Mouse (Mus musculus): Measurements from ENCODE around the gene Vmn1r135.
"Not testable (repeated sequence)": the region's sequence is repeated elsewhere in the genome, so short reads cannot be mapped to it uniquely, and the experiment has no call there.

Gene Vmn1r135

DNA sequence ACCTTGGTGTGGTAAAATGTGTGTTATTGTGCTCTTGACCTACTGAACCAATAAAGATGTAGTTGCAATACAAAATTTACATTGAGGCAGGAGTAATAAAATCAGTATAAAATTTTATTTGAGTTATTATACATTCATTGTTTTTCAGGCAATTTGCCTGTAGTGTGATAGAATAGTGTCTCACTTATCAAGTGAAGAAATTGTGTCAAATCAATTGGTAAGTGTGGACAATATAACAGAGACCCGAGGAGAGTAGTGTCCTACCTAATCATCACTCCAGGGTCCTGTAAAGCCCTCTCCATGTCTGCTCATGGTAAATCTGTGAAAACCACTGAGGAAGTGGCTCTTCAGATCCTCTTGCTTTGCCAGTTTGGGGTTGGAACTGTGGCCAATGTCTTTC, at the start of gene Vmn1r135:
TSS of gene Vmn1r135 (plus strand) at position 301 of the 400 bp plus-strand sequence.
- not testable (repeated sequence) for DNase-seq

DNA sequence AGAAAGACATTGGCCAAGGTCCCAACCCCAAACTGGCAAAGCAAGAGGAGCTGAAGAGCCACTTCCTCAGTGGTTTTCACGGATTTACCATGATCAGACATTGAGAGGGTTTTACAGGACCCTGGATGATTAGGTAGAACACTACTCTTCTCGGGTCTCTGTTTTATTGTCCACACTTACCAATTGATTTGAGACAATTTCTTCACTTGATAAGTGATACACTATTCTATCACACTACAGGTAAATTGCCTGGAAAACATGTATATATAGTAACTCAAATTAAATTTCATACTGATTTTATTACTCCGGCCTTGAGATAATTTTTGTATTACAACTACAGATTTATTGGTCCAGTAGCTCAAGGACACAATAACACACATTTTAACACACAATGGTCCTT, 35.5 kb upstream of the Vmn1r135 start, which contains the start of gene Gm4177:
TSS of gene Gm4177 (minus strand) at position 101 of the 400 bp plus-strand sequence.
- DNase-seq = not testable (repeated sequence)

DNA sequence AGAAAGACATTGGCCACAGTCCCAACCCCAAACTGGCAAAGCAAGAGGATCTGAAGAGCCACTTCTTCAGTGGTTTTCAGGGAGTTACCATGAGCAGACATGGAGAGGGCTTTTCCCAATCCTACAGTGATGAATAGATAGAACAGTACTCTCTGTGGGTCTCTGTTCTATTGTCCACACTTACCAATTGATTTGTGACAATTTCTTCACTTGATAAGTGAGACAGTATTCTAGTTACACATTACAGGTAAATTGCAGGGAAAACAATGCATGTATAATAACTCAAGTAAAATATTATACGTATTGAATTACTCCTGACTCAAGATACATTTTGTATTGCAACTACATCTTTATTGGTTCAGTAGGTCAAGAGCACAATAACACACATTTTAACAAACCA, 12.0 kb downstream of the Vmn1r135 start, which contains the start of gene Gm5725:
TSS of gene Gm5725 (minus strand) at position 101 of the 400 bp plus-strand sequence.
- DNase-seq = not testable (repeated sequence)

Data from liver (tissue).